Mouse (Mus musculus): ENCODE measurements at regions not wholly inside any gene's neighbourhood (a gene's known extent, or its start where the extent isn't known, plus 50 kb on each side); places are given as distances from the start of the nearest gene placed in this dataset.

DNA sequence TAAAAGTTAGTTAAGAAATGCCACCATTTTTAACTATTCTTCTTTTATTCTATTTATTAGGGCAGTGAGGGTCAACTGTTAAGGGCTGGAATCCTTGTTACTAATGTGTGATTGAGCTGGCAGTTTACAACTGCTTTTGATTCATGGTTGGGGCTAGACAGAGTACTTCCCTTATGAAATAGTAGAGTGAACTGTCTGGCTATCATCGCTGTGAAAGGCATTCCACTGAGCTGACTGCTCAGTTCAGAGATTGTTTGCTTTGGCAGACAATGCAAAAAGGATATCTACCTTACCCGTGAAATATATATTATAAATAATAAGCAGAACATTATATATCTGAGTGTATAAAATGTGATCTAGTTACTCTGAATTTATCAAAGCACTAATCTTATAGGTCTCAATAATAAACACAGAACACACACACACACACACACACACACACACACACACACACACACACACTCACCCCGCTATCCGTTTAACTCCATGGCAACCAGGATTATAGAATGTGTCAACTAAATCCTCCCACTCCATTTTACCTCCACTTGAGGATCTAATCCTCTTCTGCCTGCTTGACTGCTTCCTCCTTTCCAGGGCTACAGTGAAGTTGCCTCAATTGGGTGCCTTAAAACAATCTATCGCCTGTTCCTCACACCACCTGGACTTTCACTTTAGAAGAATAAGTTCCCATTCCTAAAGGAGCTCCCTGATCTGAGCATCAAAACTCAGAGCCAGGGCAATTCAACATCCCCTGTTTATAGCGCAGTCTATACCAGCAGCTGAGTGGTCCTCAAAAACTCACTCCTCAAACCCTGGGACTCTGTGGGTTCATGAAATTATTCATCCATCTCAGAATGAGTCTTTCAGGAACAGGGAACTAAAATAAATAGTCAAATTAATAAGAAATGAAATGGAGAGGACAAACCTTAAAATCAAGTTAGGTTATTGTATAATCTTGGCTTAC is 126.6 kb downstream of the Gm9733 start:
- DNase-seq (ENCODE audit: low spot score), result no peak

- no peak for DNase-seq (ENCODE audit: low spot score)
These were observed 119.7 kb downstream of the Gm9733 start for GRCm38 (mm10) chr3:15212357-15212756.

DNA sequence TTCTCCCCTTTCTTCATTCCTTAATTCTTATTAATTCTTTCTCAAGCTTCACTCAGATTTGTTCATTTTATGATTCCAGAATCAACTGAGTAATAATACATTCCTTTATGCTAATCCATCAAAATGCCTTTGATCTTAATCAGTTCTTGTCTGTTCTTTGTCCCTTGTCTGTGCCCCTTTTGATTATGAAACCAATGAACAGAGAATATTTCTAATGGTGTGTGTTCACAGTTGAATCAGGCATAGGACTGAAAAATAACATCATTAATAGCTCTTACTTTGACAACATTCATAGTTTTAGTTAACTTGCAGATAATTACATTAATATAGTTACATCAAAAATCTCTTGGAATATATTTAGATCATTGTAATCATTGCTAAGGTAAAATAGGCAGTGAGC is 114.5 kb downstream of the Gm9733 start:
- no peak for DNase-seq (ENCODE audit: low spot score)

DNA sequence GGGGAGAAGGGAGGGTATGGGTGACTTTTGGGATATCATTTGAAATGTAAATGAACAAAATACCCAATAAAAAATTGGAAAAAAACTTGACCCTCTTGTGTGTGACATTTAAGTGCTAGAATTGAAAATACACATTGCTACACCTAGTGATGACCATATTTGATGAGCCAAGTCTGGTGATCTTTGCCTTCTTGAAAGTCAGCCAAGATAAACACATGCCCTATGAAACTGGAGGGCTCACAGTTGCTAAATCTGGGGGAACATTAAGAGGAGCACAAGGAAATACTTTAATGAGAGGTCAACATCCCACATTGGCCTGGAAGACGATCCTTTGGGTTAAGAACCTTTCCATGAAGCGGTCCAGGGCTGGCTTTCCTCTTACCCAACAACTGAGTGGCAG is 112.8 kb downstream of the Gm9733 start:
- no peak for DNase-seq (ENCODE audit: low spot score)

GRCm38 (mm10) chr3:15223266-15223665 is 108.8 kb downstream of the Gm9733 start:
- no peak for DNase-seq (ENCODE audit: low spot score)

DNA sequence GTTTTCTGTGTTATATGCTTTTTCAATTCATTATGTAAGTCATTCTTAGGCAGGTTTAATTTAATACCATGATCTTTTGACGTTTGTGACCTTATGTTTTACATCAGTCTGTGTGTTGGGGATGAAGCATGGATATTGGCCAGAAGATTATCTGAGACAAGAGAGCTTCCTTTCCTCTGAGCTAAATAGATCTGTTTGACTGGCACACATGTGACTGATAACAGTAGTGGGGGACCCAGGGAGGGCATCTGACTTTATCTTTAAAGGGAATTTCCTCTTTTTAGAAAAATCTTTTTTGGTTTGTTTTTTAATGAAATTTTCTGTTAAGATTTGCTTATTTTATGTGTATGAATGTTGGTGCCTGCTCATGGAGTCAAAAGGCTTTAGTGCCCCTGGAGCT is 107.7 kb downstream of the Gm9733 start:
- DNase-seq (ENCODE audit: low spot score), result no peak

- no peak for DNase-seq (ENCODE audit: low spot score)
These were observed 103.5 kb downstream of the Gm9733 start for GRCm38 (mm10) chr3:15228641-15229040.

DNA sequence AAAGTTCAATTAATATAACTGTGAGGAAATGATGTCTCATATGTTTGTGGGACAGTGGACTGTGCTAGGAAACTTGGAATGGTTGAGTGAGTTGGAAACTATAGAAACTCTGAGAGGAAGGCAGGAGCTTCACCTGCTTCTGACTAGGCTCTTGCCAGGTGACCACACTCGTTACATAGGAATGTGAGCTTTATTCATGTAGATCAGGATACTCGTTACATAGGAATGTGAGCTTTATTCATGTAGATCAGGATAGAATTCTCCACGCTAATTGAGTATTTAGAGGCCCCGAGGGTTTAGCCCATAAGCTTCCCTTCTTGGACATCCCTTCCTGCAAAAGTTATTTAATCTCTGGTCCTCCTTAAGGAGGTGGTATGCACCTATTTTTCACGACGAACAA is 101.9 kb downstream of the Gm9733 start:
- DNase-seq (ENCODE audit: low spot score), result no peak

- no peak for DNase-seq (ENCODE audit: low spot score)
These were observed 100.7 kb downstream of the Gm9733 start for GRCm38 (mm10) chr3:15231433-15231832.

- no peak for DNase-seq (ENCODE audit: low spot score)
These were observed 94.2 kb downstream of the Gm9733 start for GRCm38 (mm10) chr3:15237817-15238432.

DNA sequence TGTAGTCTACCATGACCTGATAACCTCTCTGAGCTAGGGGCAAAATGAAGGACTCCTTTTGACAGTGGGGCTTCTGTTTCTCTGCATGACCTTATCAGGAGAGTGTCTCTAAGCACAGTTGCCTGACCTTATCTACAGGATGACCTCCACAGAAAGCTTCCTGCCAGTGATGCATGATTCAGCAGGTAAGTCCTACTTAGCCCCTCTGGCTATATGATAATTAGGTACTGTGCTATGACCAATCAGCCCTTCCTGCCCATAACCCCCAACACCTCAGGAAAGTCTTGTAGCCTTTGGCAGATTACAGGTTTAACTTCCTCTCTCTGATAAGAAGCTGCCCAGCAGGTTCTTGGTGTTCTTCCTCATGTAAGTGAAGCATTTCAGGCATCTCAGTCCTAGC is 89.7 kb downstream of the Gm9733 start:
- DNase-seq (ENCODE audit: low spot score), result no peak

DNA sequence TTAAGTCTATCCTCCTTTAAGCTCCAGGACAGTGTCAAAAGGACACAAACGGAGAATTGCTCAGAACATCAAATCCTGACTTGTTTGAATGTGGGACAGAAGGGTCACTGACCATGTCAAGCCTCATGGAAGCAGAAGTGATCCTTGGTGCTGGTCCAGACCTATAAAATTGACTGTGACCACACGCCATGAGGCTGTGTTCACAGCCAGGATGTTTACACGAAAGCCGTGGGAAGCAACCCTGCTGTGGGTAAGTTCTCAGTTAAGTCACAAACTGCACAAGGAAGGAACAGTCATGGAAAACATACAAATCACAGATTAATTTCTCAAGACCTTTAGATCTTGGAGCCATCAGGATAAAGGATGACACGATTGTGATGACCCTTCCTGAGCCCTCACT is 88.5 kb downstream of the Gm9733 start:
- no peak for DNase-seq (ENCODE audit: low spot score)

DNA sequence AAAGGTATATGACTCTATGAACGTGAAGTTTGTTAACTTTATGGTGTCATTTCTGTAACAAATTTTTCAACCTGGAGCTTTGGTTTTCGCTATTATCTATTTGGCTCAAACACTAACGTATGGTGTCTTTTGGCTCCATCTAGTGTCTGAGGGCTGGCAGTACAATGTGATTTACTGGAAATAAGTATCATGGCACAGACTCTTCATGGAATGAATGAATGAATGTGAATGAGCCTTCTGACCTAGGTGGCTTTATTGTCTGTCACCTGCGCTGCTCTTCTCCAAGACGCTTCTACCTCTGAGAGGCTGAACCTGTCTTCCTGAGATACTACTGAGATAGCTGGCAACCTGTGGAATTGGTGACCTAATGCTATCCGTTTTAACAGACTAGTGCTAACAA is 87.1 kb downstream of the Gm9733 start:
- peak; percentile 3 for DNase-seq (ENCODE audit: low spot score)

All from T-cell, adult 2 months (primary cell).